Mouse (Mus musculus) stomach, embryonic 15.5 days (tissue): ENCODE measurements around the gene Cd47. TPM values are rescaled to one million over a fixed set of nuclear protein-coding genes. Genes with fewer than 3 reads are reported as not detected.

Experiments
- ATAC-seq: fragments of 200-750 bp; cut with Nextera tagmentation; 2 replicates; pipeline ENCODE4 v1.8.0; 2017; ENCODE audit warnings: low read depth, moderate number of reproducible peaks, moderate TSS enrichment; ENCODE audit not compliant: insufficient read depth, low FRiP score
- H3K27ac ChIP-seq: fragments of 300-500 bp; sonication (generic); 2 replicates; pipeline ENCODE4 v1.5.1; 2015; ENCODE audit warnings: mild to moderate bottlenecking, inconsistent platforms
- H3K27me3 ChIP-seq: fragments of 300-500 bp; sonication (generic); replicated peaks from 2 replicates; pipeline ENCODE4 v1.6.1; 2015; ENCODE audit warnings: inconsistent platforms
- H3K36me3 ChIP-seq: fragments of 300-500 bp; sonication (generic); 2 replicates; pipeline ENCODE4 v1.6.1; 2015; ENCODE audit warnings: inconsistent platforms
- H3K4me1 ChIP-seq: fragments of 300-500 bp; sonication (generic); 2 replicates; pipeline ENCODE4 v1.6.1; 2015; ENCODE audit warnings: inconsistent platforms
- H3K4me2 ChIP-seq: fragments of 300-500 bp; sonication (generic); 2 replicates; pipeline ENCODE4 v1.6.1; 2015; ENCODE audit warnings: mild to moderate bottlenecking, inconsistent platforms
- H3K4me3 ChIP-seq: fragments of 300-500 bp; sonication (generic); replicated peaks from 2 replicates; pipeline ENCODE4 v1.5.1; 2015; ENCODE audit warnings: inconsistent platforms
- H3K9ac ChIP-seq: fragments of 300-500 bp; sonication (generic); 2 replicates; pipeline ENCODE4 v1.6.1; 2015; ENCODE audit warnings: inconsistent platforms
- H3K9me3 ChIP-seq: fragments of 300-500 bp; sonication (generic); 2 replicates; pipeline ENCODE4 v1.6.1; 2016; ENCODE audit warnings: inconsistent platforms
- WGBS: fragments of 180-500 bp; shearing (Covaris S2); methylation state at CpG from one replicate; pipeline ENCODE4 v1.1.7; 2015; 5-methylcytosine and 5-hydroxymethylcytosine counted together
- polyA plus RNA-seq: library from polyadenylated mRNA; unstranded; fragments of >200 nt; fragmentation: Nextera tagmentation; extraction: Ambion mirVana; gene quantifications from 2 replicates; pipeline ENCODE4 v1.2.1, GENCODE M21; 2015

The Cd47 gene
- polyA plus RNA-seq, 1 experiment from 2014 or later = 103 TPM

- H3K4me3 ChIP-seq = no peak overlapping the region
- no peaks in the 10 kb centered on the region for H3K9me3 ChIP-seq
- ATAC-seq = no peak
- no peaks in the 10 kb centered on the region for H3K4me1 ChIP-seq
- WGBS = 89% methylated on average over 2 of the region's 2 CpGs
- no peaks in the 10 kb centered on the region for H3K36me3 ChIP-seq
- H3K27ac ChIP-seq = no peak overlapping the region
- no peak overlapping the region for H3K4me2 ChIP-seq
- H3K9ac ChIP-seq = no peak overlapping the region
- H3K27me3 ChIP-seq = no peaks in the 10 kb centered on the region
Measured at GRCm38 (mm10) chr16:49950340-49950739, 150.0 kb downstream of the Cd47 start.

GRCm38 (mm10) chr16:49951288-49951691, 151.0 kb downstream of the Cd47 start:
- ATAC-seq = no peak
- H3K9ac ChIP-seq = no peak overlapping the region
- no peaks in the 10 kb centered on the region for H3K9me3 ChIP-seq
- no peaks in the 10 kb centered on the region for H3K27me3 ChIP-seq
- WGBS = 48% methylated on average over 2 of the region's 2 CpGs
- H3K4me1 ChIP-seq = no peaks in the 10 kb centered on the region
- no peak overlapping the region for H3K4me2 ChIP-seq
- no peak overlapping the region for H3K27ac ChIP-seq
- H3K36me3 ChIP-seq = no peaks in the 10 kb centered on the region
- H3K4me3 ChIP-seq = no peak overlapping the region

GRCm38 (mm10) chr16:49951925-49952523, 151.7 kb downstream of the Cd47 start:
- H3K36me3 ChIP-seq = no peaks in the 10 kb centered on the region
- no peak overlapping the region for H3K4me3 ChIP-seq
- H3K9ac ChIP-seq = no peak overlapping the region
- no peaks in the 10 kb centered on the region for H3K9me3 ChIP-seq
- no peaks in the 10 kb centered on the region for H3K4me1 ChIP-seq
- H3K4me2 ChIP-seq = no peak overlapping the region
- H3K27me3 ChIP-seq = no peaks in the 10 kb centered on the region
- ATAC-seq = peak; percentile 33; the same call in 1 of the 2 replicates
- no peak overlapping the region; the same call in 1 of the 2 replicates for H3K27ac ChIP-seq
- WGBS = 63% methylated on average over 8 of the region's 8 CpGs

GRCm38 (mm10) chr16:49953817-49954216, 153.5 kb downstream of the Cd47 start:
- H3K27me3 ChIP-seq = no peaks in the 10 kb centered on the region

GRCm38 (mm10) chr16:49954909-49955308, 154.6 kb downstream of the Cd47 start:
- 91% methylated on average over 10 of the region's 10 CpGs for WGBS
- Histone ChIP-seq H3K4me1 (no peaks in the 10 kb centered on the region), H3K4me2 (no peak overlapping the region), H3K27me3 (no peaks in the 10 kb centered on the region), H3K4me3 (no peak overlapping the region), H3K9me3 (no peaks in the 10 kb centered on the region), H3K27ac (no peak overlapping the region), H3K36me3 (no peaks in the 10 kb centered on the region), H3K9ac (no peak overlapping the region)
- no peak for ATAC-seq

More at GRCm38 (mm10) chr16:49953817-49954216, 153.5 kb downstream of the Cd47 start:
- H3K4me1 ChIP-seq = no peaks in the 10 kb centered on the region
- no peak overlapping the region for H3K9ac ChIP-seq
- H3K36me3 ChIP-seq = no peaks in the 10 kb centered on the region
- no peaks in the 10 kb centered on the region for H3K9me3 ChIP-seq
- WGBS = 58% methylated on average over 3 of the region's 3 CpGs
- no peak for ATAC-seq
- no peak overlapping the region for H3K27ac ChIP-seq
- no peak overlapping the region for H3K4me2 ChIP-seq
- no peak overlapping the region for H3K4me3 ChIP-seq

- ATAC-seq = no peak
- Histone ChIP-seq H3K27ac (no peak overlapping the region), H3K4me2 (no peak overlapping the region), H3K36me3 (no peaks in the 10 kb centered on the region), H3K27me3 (no peaks in the 10 kb centered on the region), H3K4me1 (no peaks in the 10 kb centered on the region), H3K9me3 (no peaks in the 10 kb centered on the region), H3K9ac (no peak overlapping the region), H3K4me3 (no peak overlapping the region)
- WGBS = 93% methylated on average over 2 of the region's 2 CpGs
Measured at GRCm38 (mm10) chr16:49955325-49955724, 155.0 kb downstream of the Cd47 start.

GRCm38 (mm10) chr16:49955952-49956351, 155.6 kb downstream of the Cd47 start:
- no peak overlapping the region for H3K9ac ChIP-seq
- no peaks in the 10 kb centered on the region for H3K9me3 ChIP-seq
- ATAC-seq = no peak
- WGBS = 74% methylated on average over 2 of the region's 2 CpGs
- no peaks in the 10 kb centered on the region for H3K36me3 ChIP-seq
- no peak overlapping the region for H3K27ac ChIP-seq
- H3K4me2 ChIP-seq = no peak overlapping the region
- no peaks in the 10 kb centered on the region for H3K4me1 ChIP-seq
- no peaks in the 10 kb centered on the region for H3K27me3 ChIP-seq
- H3K4me3 ChIP-seq = no peak overlapping the region

- no peaks in the 10 kb centered on the region for H3K4me1 ChIP-seq
- no peak overlapping the region for H3K4me2 ChIP-seq
- WGBS = 76% methylated on average over 7 of the region's 7 CpGs
- H3K4me3 ChIP-seq = no peak overlapping the region
- no peaks in the 10 kb centered on the region for H3K27me3 ChIP-seq
- H3K36me3 ChIP-seq = no peaks in the 10 kb centered on the region
- no peak overlapping the region for H3K9ac ChIP-seq
- no peak for ATAC-seq
- H3K9me3 ChIP-seq = no peaks in the 10 kb centered on the region
- no peak overlapping the region for H3K27ac ChIP-seq
Measured at GRCm38 (mm10) chr16:49956531-49957302, 156.4 kb downstream of the Cd47 start.

- ATAC-seq = no peak
- 91% methylated on average over 5 of the region's 5 CpGs for WGBS
- Histone ChIP-seq H3K4me3 (no peak overlapping the region), H3K36me3 (no peaks in the 10 kb centered on the region), H3K27me3 (no peaks in the 10 kb centered on the region), H3K4me2 (no peak overlapping the region), H3K9ac (no peak overlapping the region), H3K27ac (no peak overlapping the region), H3K4me1 (peaks cover 3% of the 10 kb centered on the region; the same call in 1 of the 2 replicates), H3K9me3 (no peaks in the 10 kb centered on the region)
Measured at GRCm38 (mm10) chr16:49958900-49959436, 158.6 kb downstream of the Cd47 start.

- Histone ChIP-seq H3K36me3 (no peaks in the 10 kb centered on the region), H3K9me3 (no peaks in the 10 kb centered on the region), H3K9ac (no peak overlapping the region), H3K4me1 (peaks cover 4% of the 10 kb centered on the region), H3K27ac (no peak overlapping the region), H3K27me3 (no peaks in the 10 kb centered on the region), H3K4me2 (no peak overlapping the region), H3K4me3 (no peak overlapping the region)
- whole genome bisulfite sequencing = 80% methylated on average over 3 of the region's 3 CpGs
- no peak for ATAC-seq
Measured at GRCm38 (mm10) chr16:49962305-49962704, 162.0 kb downstream of the Cd47 start.

- Histone ChIP-seq H3K9me3 (no peaks in the 10 kb centered on the region), H3K4me1 (peaks cover 4% of the 10 kb centered on the region), H3K4me2 (no peak overlapping the region), H3K27ac (peak overlapping the region; percentile 67), H3K4me3 (no peak overlapping the region), H3K9ac (no peak overlapping the region), H3K27me3 (no peaks in the 10 kb centered on the region), H3K36me3 (no peaks in the 10 kb centered on the region)
- WGBS = 34% methylated on average over 7 of the region's 7 CpGs
- ATAC-seq = peak; percentile 86
Measured at GRCm38 (mm10) chr16:49964321-49964986, 164.1 kb downstream of the Cd47 start.
